Mouse (Mus musculus) hindbrain, embryonic 14.5 days (tissue): ENCODE data around the gene Sbk3. TPM values are rescaled to one million over a fixed set of nuclear protein-coding genes. Genes with fewer than 3 reads are reported as not detected.

Experiments used
- ATAC-seq: fragments of 200-750 bp; cut with Nextera tagmentation; 2 replicates; pipeline ENCODE4 v1.8.0; 2017; ENCODE audit warnings: moderate number of reproducible peaks, mild to moderate bottlenecking, moderate TSS enrichment, moderate library complexity; ENCODE audit not compliant: low FRiP score
- DNase-seq: peaks from one replicate; pipeline ENCODE4 v3.0.0-alpha.2; 2015; ENCODE audit warnings: low spot score
- H3K27ac ChIP-seq: fragments of 300-500 bp; sonication (generic); 2 replicates; pipeline ENCODE4 v1.5.1; 2014; ENCODE audit warnings: mild to moderate bottlenecking, moderate library complexity
- H3K27me3 ChIP-seq: fragments of 300-500 bp; sonication (generic); 2 replicates; pipeline ENCODE4 v1.6.1; 2014; ENCODE audit warnings: mild to moderate bottlenecking, low read length, mixed read lengths; ENCODE audit not compliant: control insufficient read depth, insufficient read depth
- H3K36me3 ChIP-seq: fragments of 300-500 bp; sonication (generic); replicated peaks from 2 replicates; pipeline ENCODE4 v1.6.1; 2014; ENCODE audit not compliant: control insufficient read depth, insufficient read depth
- H3K4me1 ChIP-seq: fragments of 300-500 bp; sonication (generic); replicated peaks from 2 replicates; pipeline ENCODE4 v1.6.1; 2014; ENCODE audit warnings: antibody characterized with exemption, low read length, mixed read lengths; ENCODE audit not compliant: control insufficient read depth, insufficient read depth
- H3K4me2 ChIP-seq: fragments of 300-500 bp; sonication (generic); replicated peaks from 2 replicates; pipeline ENCODE4 v1.6.1; 2014; ENCODE audit warnings: mild to moderate bottlenecking, moderate library complexity
- H3K4me3 ChIP-seq: fragments of 300-500 bp; sonication (generic); replicated peaks from 2 replicates; pipeline ENCODE4 v1.5.1; 2014; ENCODE audit warnings: mild to moderate bottlenecking, low read length
- H3K9ac ChIP-seq: fragments of 300-500 bp; sonication (generic); 2 replicates; pipeline ENCODE4 v1.6.1; 2014
- H3K9me3 ChIP-seq: fragments of 300-500 bp; sonication (generic); 2 replicates; pipeline ENCODE4 v1.6.1; 2016; ENCODE audit warnings: low read length; ENCODE audit not compliant: control insufficient read depth
- WGBS: fragments of 180-500 bp; shearing (Covaris S2); extraction: QIAGEN DNeasy Blood & Tissue Kit; methylation state at CpG from one replicate; pipeline ENCODE4 v1.1.7; 2014; 5-methylcytosine and 5-hydroxymethylcytosine counted together
- polyA plus RNA-seq: library from polyadenylated mRNA; unstranded; fragments of >200 nt; fragmentation: Nextera tagmentation; extraction: Ambion mirVana; gene quantifications from 2 replicates; pipeline ENCODE4 v1.2.1, GENCODE M21; 2014

The Sbk3 gene
- polyA plus RNA-seq, 1 experiment from 2014 or later: 0.39 TPM

- H3K9me3 ChIP-seq: no peaks in the 10 kb centered on the region
- no peak overlapping the region for H3K9ac ChIP-seq
- H3K4me1 ChIP-seq: peaks cover 38% of the 10 kb centered on the region
- H3K27ac ChIP-seq: peak overlapping the region; percentile 98
- ATAC-seq (no peak), DNase-seq (no peak)
- H3K27me3 ChIP-seq: no peaks in the 10 kb centered on the region
- 9% methylated on average over 3 of the region's 4 CpGs for WGBS
- no peak overlapping the region for H3K4me3 ChIP-seq
- H3K4me2 ChIP-seq: peak overlapping the region; percentile 82
- peaks cover 14% of the 10 kb centered on the region for H3K36me3 ChIP-seq
Measured at GRCm38 (mm10) chr7:4924891-4925301, 46.1 kb downstream of the Sbk3 start.

GRCm38 (mm10) chr7:4924483-4924882 lies 46.5 kb downstream of the Sbk3 start:
- WGBS: 1% methylated on average over 4 of the region's 4 CpGs
- ATAC-seq (no peak), DNase-seq (no peak)
- peak overlapping the region; percentile 98 for H3K27ac ChIP-seq
- peak overlapping the region; percentile 35; the same call in 1 of the 2 replicates for H3K4me3 ChIP-seq
- H3K9me3 ChIP-seq: no peaks in the 10 kb centered on the region
- H3K9ac ChIP-seq: peak overlapping the region; percentile 66
- peaks cover 19% of the 10 kb centered on the region for H3K36me3 ChIP-seq
- no peaks in the 10 kb centered on the region for H3K27me3 ChIP-seq
- peak overlapping the region; percentile 82 for H3K4me2 ChIP-seq
- peaks cover 38% of the 10 kb centered on the region for H3K4me1 ChIP-seq

DNA sequence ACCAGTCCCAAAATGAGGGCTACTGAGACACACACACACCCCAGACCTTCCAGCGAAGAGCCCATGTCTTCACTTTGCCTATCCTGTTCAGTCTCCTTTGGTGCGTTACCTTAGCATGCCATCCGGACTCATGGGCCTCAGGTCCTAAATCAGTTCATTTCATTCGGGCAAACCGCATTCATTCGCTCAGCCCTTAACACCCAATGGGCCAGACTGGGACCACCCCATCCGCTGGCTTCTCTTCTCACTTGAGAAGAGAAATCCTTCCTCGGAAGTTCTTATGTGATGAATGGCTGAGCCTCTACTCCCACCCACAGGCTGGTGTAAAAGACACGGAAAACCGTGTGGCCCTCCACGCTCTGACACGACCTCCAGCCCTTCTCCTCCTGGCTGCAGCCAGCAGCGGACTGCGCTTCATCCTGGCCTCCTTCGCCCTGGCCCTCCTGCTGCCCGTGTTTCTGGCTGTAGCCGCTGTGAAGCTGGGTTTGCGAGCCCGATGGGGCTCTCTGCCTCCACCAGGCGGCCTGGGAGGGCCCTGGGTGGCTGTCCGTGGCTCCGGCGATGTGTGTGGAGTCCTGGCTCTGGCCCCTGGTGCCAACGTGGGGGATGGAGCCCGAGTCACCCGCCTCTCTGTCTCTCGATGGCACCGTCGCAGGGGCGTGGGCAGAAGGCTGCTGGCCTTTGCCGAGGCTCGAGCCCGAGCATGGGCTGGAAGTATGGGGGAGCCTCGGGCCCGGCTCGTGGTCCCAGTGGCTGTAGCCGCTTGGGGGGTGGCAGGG lies 47.2 kb downstream of the Sbk3 start:
- ATAC-seq: 0 out of 2 replicates have a peak, but pooled peaks have one; percentile 2
- peaks cover 26% of the 10 kb centered on the region for H3K36me3 ChIP-seq
- no peaks in the 10 kb centered on the region for H3K9me3 ChIP-seq
- DNase-seq: peak; percentile 50
- 3% methylated on average over 37 of the region's 37 CpGs for WGBS
- peak overlapping the region; percentile 82 for H3K4me2 ChIP-seq
- H3K4me1 ChIP-seq: peaks cover 38% of the 10 kb centered on the region
- H3K9ac ChIP-seq: peak overlapping the region; percentile 66
- peak overlapping the region; percentile 35 for H3K4me3 ChIP-seq
- H3K27ac ChIP-seq: peak overlapping the region; percentile 98
- no peaks in the 10 kb centered on the region for H3K27me3 ChIP-seq

- ATAC-seq: peak; percentile 47
- Histone ChIP-seq H3K4me3 (peak overlapping the region; percentile 35), H3K27me3 (no peaks in the 10 kb centered on the region), H3K9me3 (no peaks in the 10 kb centered on the region), H3K4me2 (peak overlapping the region; percentile 82), H3K36me3 (peaks cover 32% of the 10 kb centered on the region), H3K9ac (peak overlapping the region; percentile 66), H3K4me1 (peaks cover 38% of the 10 kb centered on the region), H3K27ac (peak overlapping the region; percentile 98)
- 1% methylated on average over 14 of the region's 14 CpGs for WGBS
- DNase-seq: peak; percentile 87
Measured at GRCm38 (mm10) chr7:4922931-4923565, 47.9 kb downstream of the Sbk3 start.

DNA sequence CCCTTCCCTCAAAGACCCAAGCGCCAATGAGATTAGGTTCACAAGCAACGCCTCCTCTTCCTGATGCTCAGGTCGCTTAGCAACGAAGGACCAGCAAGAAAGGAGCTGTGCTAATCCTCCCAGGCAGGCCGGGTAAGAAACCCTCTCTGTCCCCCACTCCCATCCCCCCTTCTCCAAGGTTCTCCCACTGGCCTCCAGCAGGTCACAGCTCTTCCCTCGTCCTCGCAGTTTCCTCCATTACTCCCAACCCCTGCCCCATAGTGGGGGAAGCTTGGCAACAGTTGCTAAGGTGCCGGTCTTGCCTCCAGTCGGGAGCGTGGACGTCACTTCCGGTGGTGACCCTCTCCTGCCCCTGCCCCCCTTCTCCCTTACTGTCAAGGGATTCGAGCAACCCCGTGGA lies 48.5 kb downstream of the Sbk3 start:
- peak; percentile 84 for ATAC-seq
- peaks cover 38% of the 10 kb centered on the region for H3K4me1 ChIP-seq
- WGBS: 0% methylated on average over 14 of the region's 14 CpGs

GRCm38 (mm10) chr7:4921824-4922482 lies 49.0 kb downstream of the Sbk3 start, which contains the start of gene Nat14:
Nat14 (plus strand) TSS chr7:4922028.
- Histone ChIP-seq H3K36me3 (peaks cover 32% of the 10 kb centered on the region), H3K9me3 (no peaks in the 10 kb centered on the region), H3K4me3 (peak within 1 kb of the TSS; percentile 35), H3K9ac (peak within 1 kb of the TSS; percentile 61), H3K4me2 (peak within 1 kb of the TSS; percentile 82), H3K27me3 (no peaks in the 10 kb centered on the region), H3K4me1 (peaks cover 41% of the 10 kb centered on the region), H3K27ac (peak within 1 kb of the TSS; percentile 98)
- 33% methylated on average over 8 of the region's 8 CpGs for WGBS
- DNase-seq: no peak
- no peak for ATAC-seq

More for the DNA sequence above, 48.5 kb downstream of the Sbk3 start:
- Histone ChIP-seq H3K27me3 (no peaks in the 10 kb centered on the region), H3K36me3 (peaks cover 32% of the 10 kb centered on the region), H3K9ac (peak overlapping the region; percentile 61), H3K4me2 (peak overlapping the region; percentile 82), H3K4me3 (peak overlapping the region; percentile 35), H3K27ac (peak overlapping the region; percentile 98), H3K9me3 (no peaks in the 10 kb centered on the region)
- DNase-seq: peak; percentile 87

DNA sequence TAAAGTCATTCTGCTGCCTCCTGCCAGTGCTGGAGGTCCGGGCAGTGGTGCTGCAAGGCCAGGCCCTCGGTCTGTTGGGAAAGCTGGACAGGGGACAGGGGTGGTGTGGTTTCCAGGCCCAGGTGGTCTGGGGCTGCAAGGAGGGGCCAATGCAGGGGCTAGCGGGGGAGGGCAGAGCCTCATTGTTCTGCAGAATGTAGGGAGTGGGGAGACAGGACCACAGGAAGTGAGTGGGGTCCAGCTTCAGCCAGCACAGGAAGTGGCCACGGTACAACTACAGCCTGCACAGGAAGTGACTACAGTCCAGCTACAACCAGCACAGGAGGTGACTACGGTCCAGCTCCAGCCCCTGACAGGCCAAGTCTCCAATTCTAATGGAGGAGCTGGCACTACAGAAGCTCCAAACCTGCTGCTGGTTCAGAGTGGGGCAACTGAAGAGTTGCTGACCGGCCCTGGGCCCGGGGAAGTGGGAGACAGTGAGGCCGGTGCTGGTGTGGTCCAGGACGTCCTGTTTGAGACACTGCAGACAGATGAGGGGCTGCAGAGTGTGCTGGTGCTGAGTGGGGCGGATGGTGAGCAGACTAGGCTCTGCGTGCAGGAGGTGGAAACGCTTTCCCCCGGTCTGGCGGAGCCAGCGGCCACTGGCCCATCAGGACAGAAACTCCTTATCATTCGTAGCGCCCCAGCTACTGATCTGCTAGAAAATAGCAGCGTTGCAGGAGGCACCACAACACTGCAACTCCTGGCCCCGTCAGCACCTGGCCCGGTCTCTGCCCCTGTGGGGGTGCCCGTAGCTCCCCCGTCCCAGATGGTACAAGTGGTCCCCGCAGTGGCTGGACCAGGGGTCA lies 49.8 kb downstream of the Sbk3 start:
- Histone ChIP-seq H3K4me3 (peak overlapping the region; percentile 35; the same call in 1 of the 2 replicates), H3K4me2 (peak overlapping the region; percentile 82), H3K36me3 (peaks cover 32% of the 10 kb centered on the region), H3K9me3 (no peaks in the 10 kb centered on the region), H3K27me3 (no peaks in the 10 kb centered on the region), H3K27ac (peak overlapping the region; percentile 98), H3K9ac (peak overlapping the region; percentile 61; the same call in 1 of the 2 replicates), H3K4me1 (peaks cover 49% of the 10 kb centered on the region)
- ATAC-seq (no peak), DNase-seq (no peak)
- WGBS: 57% methylated on average over 23 of the region's 23 CpGs

DNA sequence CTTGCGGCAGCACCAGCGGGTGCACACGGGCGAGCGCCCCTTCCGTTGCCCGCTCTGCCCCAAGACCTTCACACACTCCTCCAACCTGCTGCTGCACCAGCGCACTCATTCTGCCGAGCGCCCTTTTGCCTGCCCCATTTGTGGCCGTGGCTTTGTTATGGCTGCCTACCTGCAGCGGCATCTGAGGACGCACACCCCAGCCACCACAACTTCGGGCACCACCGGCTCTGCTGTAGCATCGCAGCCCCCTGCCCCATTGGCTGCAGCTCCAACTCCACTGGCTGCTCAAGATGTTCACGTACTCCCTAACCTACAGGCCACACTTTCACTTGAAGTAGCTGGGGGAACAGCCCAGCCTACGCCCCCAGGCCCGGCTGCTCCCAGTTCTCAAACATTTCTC lies 50.5 kb downstream of the Sbk3 start:
- H3K4me3 ChIP-seq: no peak overlapping the region
- H3K4me2 ChIP-seq: no peak overlapping the region
- peaks cover 46% of the 10 kb centered on the region for H3K4me1 ChIP-seq
- peak overlapping the region; percentile 98; the same call in 1 of the 2 replicates for H3K27ac ChIP-seq
- DNase-seq (no peak), ATAC-seq (no peak)
- H3K27me3 ChIP-seq: no peaks in the 10 kb centered on the region
- H3K36me3 ChIP-seq: peaks cover 32% of the 10 kb centered on the region
- no peaks in the 10 kb centered on the region for H3K9me3 ChIP-seq
- 93% methylated on average over 19 of the region's 19 CpGs for WGBS
- H3K9ac ChIP-seq: no peak overlapping the region
